Mouse (Mus musculus) olfactory bulb, adult 2 months (tissue): ENCODE measurements around the gene Gcnt7.

ENCODE experiments used
- CTCF ChIP-seq: fragments of 200-500 bp; IDR thresholded peaks from 2 replicates; pipeline ENCODE4 v1.5.1; 2012; ENCODE audit warnings: low read depth, mild to moderate bottlenecking, low read length, moderate library complexity; ENCODE audit not compliant: insufficient read depth
- POLR2A ChIP-seq: fragments of 200-500 bp; IDR thresholded peaks from 2 replicates; pipeline ENCODE4 v1.6.1; 2012; ENCODE audit warnings: mild to moderate bottlenecking, low read depth, low read length, moderate library complexity; ENCODE audit not compliant: insufficient read depth

DNA sequence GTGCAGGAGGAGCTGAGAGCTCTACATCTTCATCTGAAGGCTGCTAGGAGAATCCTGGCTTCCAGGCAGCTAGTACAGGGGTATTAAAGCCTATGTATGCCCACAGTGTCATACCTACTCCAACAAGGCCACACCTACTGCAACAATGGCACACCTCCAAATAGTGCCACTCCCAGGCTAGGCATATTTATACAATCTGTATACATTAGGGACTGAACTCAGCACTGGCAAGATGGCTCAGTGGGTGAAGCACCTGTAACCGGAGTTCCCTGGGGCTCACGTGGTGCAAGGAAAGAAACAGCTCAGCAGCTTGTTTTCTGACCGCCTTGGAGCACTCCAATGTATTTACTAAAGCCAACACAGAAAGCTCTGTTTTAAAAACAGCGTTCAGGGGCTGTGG, 12.8 kb downstream of the Gcnt7 start:
- no peak for TF ChIP-seq CTCF
- no peak for TF ChIP-seq POLR2A
